Mouse (Mus musculus): ENCODE results near the gene Vipas39. TPM values are rescaled to one million over a fixed set of nuclear protein-coding genes. Genes with fewer than 3 reads are reported as not detected.
"Not testable (repeated sequence)": the region's sequence is repeated elsewhere in the genome, so short reads cannot be mapped to it uniquely, and the experiment has no call there.

Gene Vipas39
- total RNA-seq, 2 experiments from 2014 or later, result 7.3 to 9.5 TPM

GRCm38 (mm10) chr12:87283706-87284105, 17.6 kb upstream of the Vipas39 start:
- intact Hi-C loops (cut with DNase I), result no loop called here

GRCm38 (mm10) chr12:87282743-87283142, 16.7 kb upstream of the Vipas39 start:
- Histone ChIP-seq H3K27ac (no peak overlapping the region), H3K4me3 (no peak overlapping the region)
- intact Hi-C loops (cut with DNase I), result no loop called here
- TF ChIP-seq CTCF (IDR thresholded peaks at IDR 0.05), result no peak
- DNase-seq, result no peak

More at GRCm38 (mm10) chr12:87283706-87284105, 17.6 kb upstream of the Vipas39 start:
- Histone ChIP-seq H3K4me3 (no peak overlapping the region), H3K27ac (no peak overlapping the region)
- no peak for DNase-seq
- TF ChIP-seq CTCF (IDR thresholded peaks at IDR 0.05), result no peak

- intact Hi-C loops (cut with DNase I), result no loop called here
- H3K4me3 ChIP-seq, result no peak overlapping the region
- no peak for TF ChIP-seq CTCF (IDR thresholded peaks at IDR 0.05)
- H3K27ac ChIP-seq, result no peak overlapping the region
- no peak for DNase-seq
These were observed 15.7 kb upstream of the Vipas39 start for GRCm38 (mm10) chr12:87281766-87282165.

DNA sequence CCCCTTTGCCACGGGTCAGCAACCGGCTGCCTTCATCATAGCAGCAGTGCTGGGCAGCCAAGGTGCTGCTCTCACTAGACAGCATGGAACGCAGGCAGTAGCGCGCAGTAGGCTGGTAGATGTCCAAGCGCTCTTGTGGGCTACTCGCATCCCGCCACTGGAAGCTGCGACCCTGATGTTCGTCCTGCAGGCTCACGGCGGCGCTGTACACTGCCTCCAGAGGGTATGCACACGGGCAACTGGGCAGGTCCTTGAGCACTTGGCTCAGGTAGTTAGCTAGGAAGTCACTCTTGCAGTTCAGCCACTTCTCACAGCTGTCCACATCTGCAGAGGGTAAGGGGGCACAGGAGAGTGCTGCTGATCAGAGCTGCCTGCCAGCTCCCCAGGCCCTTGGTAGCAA, 13.8 kb upstream of the Vipas39 start:
- intact Hi-C loops (cut with DNase I), result no loop called here
- TF ChIP-seq CTCF (IDR thresholded peaks at IDR 0.05), result no peak
- Histone ChIP-seq H3K27ac (no peak overlapping the region), H3K4me3 (no peak overlapping the region)
- DNase-seq, result no peak

GRCm38 (mm10) chr12:87279350-87279749, 13.3 kb upstream of the Vipas39 start:
- no peak for TF ChIP-seq CTCF (IDR thresholded peaks at IDR 0.05)
- no peak overlapping the region for H3K4me3 ChIP-seq
- DNase-seq, result no peak
- intact Hi-C loops (cut with DNase I), result no loop called here
- H3K27ac ChIP-seq, result no peak overlapping the region

DNA sequence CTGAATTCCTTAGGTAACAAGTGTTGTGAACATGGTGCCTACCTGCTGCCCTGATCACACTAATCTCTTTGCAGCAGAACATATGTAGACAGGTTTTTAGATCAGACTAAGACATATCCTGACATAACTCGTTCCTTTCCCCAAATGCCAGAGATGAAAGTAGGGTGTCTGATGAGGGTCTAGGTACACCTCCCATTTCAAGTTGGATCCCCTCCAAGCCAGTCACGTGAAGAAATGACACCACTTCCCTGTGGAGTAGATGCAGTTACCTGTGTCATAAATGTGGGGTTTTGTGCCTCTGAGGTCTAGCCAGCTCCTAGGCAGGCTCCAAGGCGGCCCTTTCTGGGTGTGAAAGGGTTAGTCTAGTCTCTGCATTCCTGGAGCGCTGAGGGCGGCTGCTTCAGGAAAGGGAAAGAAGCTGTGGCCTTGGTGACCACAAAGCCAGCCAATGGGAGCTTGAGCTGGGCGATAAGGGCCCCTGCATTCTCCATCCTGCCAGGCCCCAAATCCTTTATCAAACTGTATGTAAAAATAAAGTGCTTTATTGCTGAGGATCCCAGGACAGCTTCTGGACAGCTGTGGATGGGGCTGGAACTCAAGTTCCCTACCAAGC, 12.2 kb upstream of the Vipas39 start:
- intact Hi-C loops (cut with DNase I), result no loop called here
- H3K27ac ChIP-seq, result no peak overlapping the region
- no peak overlapping the region for H3K4me3 ChIP-seq
- TF ChIP-seq CTCF (IDR thresholded peaks at IDR 0.05), result no peak
- no peak for DNase-seq

- intact Hi-C loops (cut with DNase I); H3K4me3 ChIP-seq; DNase-seq; H3K27ac ChIP-seq: not testable (repeated sequence)
These were observed 11.2 kb upstream of the Vipas39 start for GRCm38 (mm10) chr12:87277251-87277650.

DNA sequence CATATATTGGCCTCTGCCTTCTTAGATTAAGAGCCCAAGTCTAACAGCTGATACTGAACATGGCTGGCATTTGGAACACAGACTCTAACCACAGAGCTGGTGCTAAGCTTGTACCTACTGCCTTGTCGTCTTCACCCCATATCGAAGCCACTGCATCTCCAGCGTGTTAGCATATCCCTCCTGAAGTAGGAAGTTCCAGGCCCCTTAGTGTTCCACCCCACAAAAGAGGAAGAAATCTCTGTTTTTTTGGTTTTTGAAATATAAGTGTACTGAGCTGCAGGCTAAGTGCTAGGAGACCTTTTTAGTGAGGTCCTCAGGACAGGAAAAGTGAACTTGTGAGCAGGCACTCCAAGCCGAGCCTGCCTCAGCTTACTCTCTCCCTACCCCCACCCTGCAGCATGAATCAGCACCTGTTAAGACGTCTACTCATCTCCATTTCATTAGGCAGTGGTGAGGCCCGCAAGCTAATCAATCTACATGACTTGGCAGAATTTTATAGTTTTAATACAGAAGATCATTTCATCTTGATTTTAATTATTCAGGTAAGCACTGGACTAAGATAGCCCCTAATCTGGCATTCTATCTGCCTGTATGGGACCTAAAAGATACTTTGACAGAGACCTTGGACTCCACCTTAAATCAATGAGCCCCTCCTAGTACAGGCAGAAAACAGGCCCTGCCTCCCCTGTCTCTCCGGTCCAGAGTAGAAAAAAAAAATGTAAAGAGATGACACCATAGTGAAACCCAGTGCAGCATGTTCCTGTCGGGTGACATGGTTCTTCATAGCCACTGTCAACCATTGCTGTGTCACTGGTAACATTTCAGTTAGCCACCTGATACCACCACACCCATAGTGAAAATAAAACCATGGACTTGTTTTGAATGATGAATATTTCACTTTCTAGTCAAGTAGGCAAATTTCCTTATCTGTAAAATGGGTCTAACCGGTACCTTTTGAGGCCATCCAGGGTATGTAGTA, 9.1 kb upstream of the Vipas39 start:
- no peak for DNase-seq
- no peak for TF ChIP-seq CTCF (IDR thresholded peaks at IDR 0.05)
- intact Hi-C loops (cut with DNase I), result loop anchor here (5.0 kb wide), 1 partner anchor 57 kb away; no protein-coding TSS in a partner anchor
- Histone ChIP-seq H3K4me3 (no peak overlapping the region), H3K27ac (no peak overlapping the region)

DNA sequence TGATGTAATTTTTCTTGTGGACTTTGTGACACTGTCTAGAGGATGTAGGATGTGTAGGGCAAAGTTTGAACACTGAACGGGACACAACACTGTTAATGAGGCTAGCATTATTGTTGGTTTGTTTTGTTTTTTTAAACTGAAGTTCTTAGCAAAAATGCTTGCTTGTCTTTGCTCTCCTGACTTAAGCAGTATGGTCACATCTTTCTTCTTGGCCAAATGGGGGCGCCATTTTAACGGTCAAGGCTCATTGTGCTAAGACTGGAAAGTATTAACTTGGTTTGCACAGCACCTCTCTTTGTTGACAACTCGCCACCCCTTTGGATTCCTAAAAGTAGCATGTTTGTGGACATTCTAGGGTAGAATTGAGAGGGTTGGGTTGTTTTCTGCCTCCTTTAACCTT, 1.6 kb upstream of the Vipas39 start:
- TF ChIP-seq CTCF (IDR thresholded peaks at IDR 0.05), result peak; percentile 54

GRCm38 (mm10) chr12:87266827-87267603, 959 bp upstream of the Vipas39 start:
- H3K4me3 ChIP-seq, result peak overlapping the region; percentile 97
- intact Hi-C loops (cut with DNase I), result loop anchor here (2.0 to 10.0 kb wide), 5 partner anchors 120 to 272 kb away; partner anchors contain the start of genes Gstz1, Pomt2, Snw1 and Zdhhc22
- DNase-seq, result peak; percentile 25
- no peak for TF ChIP-seq CTCF (IDR thresholded peaks at IDR 0.05)
- H3K27ac ChIP-seq, result peak overlapping the region; percentile 98

More for the DNA sequence above, 1.6 kb upstream of the Vipas39 start:
- Histone ChIP-seq H3K4me3 (peak overlapping the region; percentile 97), H3K27ac (peak overlapping the region; percentile 98; the same call in 1 of the 2 replicates)
- intact Hi-C loops (cut with DNase I), result loop anchor here (2.0 to 10.0 kb wide), 5 partner anchors 119 to 273 kb away; partner anchors contain the start of genes Gstz1, Pomt2, Snw1 and Zdhhc22
- peak; percentile 28 for DNase-seq

DNA sequence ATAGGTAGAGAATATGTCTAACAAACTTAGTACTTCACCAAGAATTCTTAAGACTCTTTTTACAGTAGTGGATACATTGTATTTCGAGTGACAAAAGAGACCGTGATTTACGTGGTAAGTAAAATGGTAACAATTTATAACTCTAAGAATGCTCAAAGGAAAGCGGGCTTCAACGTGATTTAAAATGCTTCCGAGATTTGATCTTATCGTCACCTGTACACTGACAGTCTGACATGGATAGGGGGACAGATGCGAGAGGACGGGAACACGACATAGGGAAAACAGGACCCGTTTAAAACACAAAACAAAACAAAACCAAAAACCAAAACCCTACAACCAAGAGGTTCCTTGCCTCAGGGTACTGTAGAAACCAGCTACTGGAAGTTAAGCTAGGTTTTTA, 612 bp downstream of the Vipas39 start:
- TF ChIP-seq CTCF (IDR thresholded peaks at IDR 0.05), result no peak
- intact Hi-C loops (cut with DNase I), result loop anchor here (5.0 to 10.0 kb wide), 3 partner anchors 152 to 271 kb away; partner anchors contain the start of genes Snw1 and Zdhhc22
- no peak for DNase-seq
- Histone ChIP-seq H3K4me3 (peak overlapping the region; percentile 97), H3K27ac (peak overlapping the region; percentile 98)

- TF ChIP-seq CTCF (IDR thresholded peaks at IDR 0.05), result no peak
- Histone ChIP-seq H3K27ac (no peak overlapping the region), H3K4me3 (no peak overlapping the region)
- intact Hi-C loops (cut with DNase I), result loop anchor here (10.0 kb wide), 1 partner anchor 266 kb away; the partner anchor contains the start of gene Zdhhc22
- no peak for DNase-seq
These were observed 5.5 kb downstream of the Vipas39 start for GRCm38 (mm10) chr12:87260562-87260961.
